Mouse (Mus musculus): Measurements from ENCODE around the gene Mybpc1. TPM values are rescaled to one million over a fixed set of nuclear protein-coding genes. Genes with fewer than 3 reads are reported as not detected.

Gene Mybpc1
- polyA plus RNA-seq, 1 experiment from 2014 or later: 2.1 TPM

GRCm38 (mm10) chr10:88503421-88504314 lies 101.3 kb downstream of the Mybpc1 start, which contains the start of gene Chpt1:
Gene Chpt1 (minus strand): TSS chr10:88504073.
- under 1% methylated on average over 69 of the region's 80 CpGs for whole genome bisulfite sequencing
- ATAC-seq (ENCODE audit: low FRiP score) (peak; percentile 97), DNase-seq (ENCODE audit: low spot score, missing footprints) (peak; percentile 97)
- peak within 1 kb of the TSS; percentile 76 for H3K4me3 ChIP-seq (ENCODE audit: low read depth, low read length)
- H3K9ac ChIP-seq (ENCODE audit: low read length): peak within 1 kb of the TSS; percentile 88
- no peaks in the 10 kb centered on the region for H3K27me3 ChIP-seq (ENCODE audit: control insufficient read depth, insufficient read depth, low read length)
- peaks cover 9% of the 10 kb centered on the region for H3K4me1 ChIP-seq (ENCODE audit: control insufficient read depth, insufficient read depth, low read length)
- peak within 1 kb of the TSS; percentile 80 for H3K4me2 ChIP-seq
- no peaks in the 10 kb centered on the region for H3K36me3 ChIP-seq (ENCODE audit: control insufficient read depth, insufficient read depth, low read length)
- no peaks in the 10 kb centered on the region for H3K9me3 ChIP-seq (ENCODE audit: control insufficient read depth, low read length)
- peak within 1 kb of the TSS; percentile 32 for H3K27ac ChIP-seq (ENCODE audit: low read depth, low read length)

GRCm38 (mm10) chr10:88502919-88503318 lies 102.0 kb downstream of the Mybpc1 start:
- Histone ChIP-seq H3K9me3 (ENCODE audit: control insufficient read depth, low read length) (no peaks in the 10 kb centered on the region), H3K4me2 (peak overlapping the region; percentile 80), H3K36me3 (ENCODE audit: control insufficient read depth, insufficient read depth, low read length) (no peaks in the 10 kb centered on the region), H3K27ac (ENCODE audit: low read depth, low read length) (no peak overlapping the region), H3K27me3 (ENCODE audit: control insufficient read depth, insufficient read depth, low read length) (no peaks in the 10 kb centered on the region), H3K9ac (ENCODE audit: low read length) (peak overlapping the region; percentile 88), H3K4me1 (ENCODE audit: control insufficient read depth, insufficient read depth, low read length) (peaks cover 9% of the 10 kb centered on the region), H3K4me3 (ENCODE audit: low read depth, low read length) (peak overlapping the region; percentile 76)
- no peak for ATAC-seq (ENCODE audit: low FRiP score)
- WGBS: 56% methylated on average over 4 of the region's 4 CpGs
- no peak for DNase-seq (ENCODE audit: low spot score, missing footprints)

- DNase-seq (ENCODE audit: low spot score, missing footprints) (peak; percentile 83), ATAC-seq (ENCODE audit: low FRiP score) (no peak)
- no peak overlapping the region for H3K4me3 ChIP-seq (ENCODE audit: low read depth, low read length)
- no peak overlapping the region for H3K9ac ChIP-seq (ENCODE audit: low read length)
- no peaks in the 10 kb centered on the region for H3K36me3 ChIP-seq (ENCODE audit: control insufficient read depth, insufficient read depth, low read length)
- no peaks in the 10 kb centered on the region for H3K9me3 ChIP-seq (ENCODE audit: control insufficient read depth, low read length)
- no peak overlapping the region for H3K4me2 ChIP-seq
- H3K4me1 ChIP-seq (ENCODE audit: control insufficient read depth, insufficient read depth, low read length): peaks cover 9% of the 10 kb centered on the region
- no peak overlapping the region for H3K27ac ChIP-seq (ENCODE audit: low read depth, low read length)
- no peaks in the 10 kb centered on the region for H3K27me3 ChIP-seq (ENCODE audit: control insufficient read depth, insufficient read depth, low read length)
- 66% methylated on average over 13 of the region's 13 CpGs for WGBS
Measured at GRCm38 (mm10) chr10:88501886-88502765, 102.8 kb downstream of the Mybpc1 start.

- H3K4me2 ChIP-seq: no peak overlapping the region
- H3K4me3 ChIP-seq (ENCODE audit: low read depth, low read length): no peak overlapping the region
- H3K4me1 ChIP-seq (ENCODE audit: control insufficient read depth, insufficient read depth, low read length): peaks cover 9% of the 10 kb centered on the region
- no peaks in the 10 kb centered on the region for H3K27me3 ChIP-seq (ENCODE audit: control insufficient read depth, insufficient read depth, low read length)
- no peaks in the 10 kb centered on the region for H3K36me3 ChIP-seq (ENCODE audit: control insufficient read depth, insufficient read depth, low read length)
- ATAC-seq (ENCODE audit: low FRiP score) (no peak), DNase-seq (ENCODE audit: low spot score, missing footprints) (no peak)
- H3K9ac ChIP-seq (ENCODE audit: low read length): no peak overlapping the region
- H3K9me3 ChIP-seq (ENCODE audit: control insufficient read depth, low read length): no peaks in the 10 kb centered on the region
- WGBS: 76% methylated on average over 10 of the region's 10 CpGs
- H3K27ac ChIP-seq (ENCODE audit: low read depth, low read length): no peak overlapping the region
Measured at GRCm38 (mm10) chr10:88501370-88501769, 103.6 kb downstream of the Mybpc1 start.

GRCm38 (mm10) chr10:88499993-88500392 lies 105.0 kb downstream of the Mybpc1 start:
- ATAC-seq (ENCODE audit: low FRiP score) (no peak), DNase-seq (ENCODE audit: low spot score, missing footprints) (no peak)
- no peaks in the 10 kb centered on the region for H3K9me3 ChIP-seq (ENCODE audit: control insufficient read depth, low read length)
- 69% methylated on average over 5 of the region's 5 CpGs for WGBS
- H3K4me2 ChIP-seq: no peak overlapping the region
- H3K9ac ChIP-seq (ENCODE audit: low read length): no peak overlapping the region
- no peaks in the 10 kb centered on the region for H3K36me3 ChIP-seq (ENCODE audit: control insufficient read depth, insufficient read depth, low read length)
- no peak overlapping the region for H3K4me3 ChIP-seq (ENCODE audit: low read depth, low read length)
- H3K27me3 ChIP-seq (ENCODE audit: control insufficient read depth, insufficient read depth, low read length): no peaks in the 10 kb centered on the region
- H3K4me1 ChIP-seq (ENCODE audit: control insufficient read depth, insufficient read depth, low read length): peaks cover 9% of the 10 kb centered on the region
- H3K27ac ChIP-seq (ENCODE audit: low read depth, low read length): no peak overlapping the region

GRCm38 (mm10) chr10:88496864-88497564 lies 107.9 kb downstream of the Mybpc1 start:
- no peak overlapping the region for H3K4me2 ChIP-seq
- ATAC-seq (ENCODE audit: low FRiP score): no peak
- H3K9me3 ChIP-seq (ENCODE audit: control insufficient read depth, low read length): no peaks in the 10 kb centered on the region
- H3K27ac ChIP-seq (ENCODE audit: low read depth, low read length): no peak overlapping the region
- H3K4me3 ChIP-seq (ENCODE audit: low read depth, low read length): no peak overlapping the region
- DNase-seq (ENCODE audit: low spot score, missing footprints): no peak
- H3K36me3 ChIP-seq (ENCODE audit: control insufficient read depth, insufficient read depth, low read length): no peaks in the 10 kb centered on the region
- H3K9ac ChIP-seq (ENCODE audit: low read length): no peak overlapping the region
- 75% methylated on average over 11 of the region's 11 CpGs for WGBS
- no peaks in the 10 kb centered on the region for H3K4me1 ChIP-seq (ENCODE audit: control insufficient read depth, insufficient read depth, low read length)
- H3K27me3 ChIP-seq (ENCODE audit: control insufficient read depth, insufficient read depth, low read length): no peaks in the 10 kb centered on the region

GRCm38 (mm10) chr10:88494959-88495587 lies 109.9 kb downstream of the Mybpc1 start:
- Histone ChIP-seq H3K4me1 (ENCODE audit: control insufficient read depth, insufficient read depth, low read length) (no peaks in the 10 kb centered on the region), H3K27ac (ENCODE audit: low read depth, low read length) (no peak overlapping the region), H3K9ac (ENCODE audit: low read length) (no peak overlapping the region), H3K36me3 (ENCODE audit: control insufficient read depth, insufficient read depth, low read length) (no peaks in the 10 kb centered on the region), H3K27me3 (ENCODE audit: control insufficient read depth, insufficient read depth, low read length) (no peaks in the 10 kb centered on the region), H3K4me3 (ENCODE audit: low read depth, low read length) (no peak overlapping the region), H3K4me2 (no peak overlapping the region), H3K9me3 (ENCODE audit: control insufficient read depth, low read length) (no peaks in the 10 kb centered on the region)
- no peak for DNase-seq (ENCODE audit: low spot score, missing footprints)
- ATAC-seq (ENCODE audit: low FRiP score): no peak
- WGBS: 77% methylated on average over 4 of the region's 4 CpGs

- ATAC-seq (ENCODE audit: low FRiP score): no peak
- H3K4me2 ChIP-seq: no peak overlapping the region
- no peaks in the 10 kb centered on the region for H3K4me1 ChIP-seq (ENCODE audit: control insufficient read depth, insufficient read depth, low read length)
- no peak overlapping the region for H3K27ac ChIP-seq (ENCODE audit: low read depth, low read length)
- no peaks in the 10 kb centered on the region for H3K9me3 ChIP-seq (ENCODE audit: control insufficient read depth, low read length)
- H3K27me3 ChIP-seq (ENCODE audit: control insufficient read depth, insufficient read depth, low read length): no peaks in the 10 kb centered on the region
- H3K4me3 ChIP-seq (ENCODE audit: low read depth, low read length): no peak overlapping the region
- no peak for DNase-seq (ENCODE audit: low spot score, missing footprints)
- no peaks in the 10 kb centered on the region for H3K36me3 ChIP-seq (ENCODE audit: control insufficient read depth, insufficient read depth, low read length)
- WGBS: 80% methylated on average over 8 of the region's 8 CpGs
- H3K9ac ChIP-seq (ENCODE audit: low read length): no peak overlapping the region
Measured at GRCm38 (mm10) chr10:88492658-88493057, 112.3 kb downstream of the Mybpc1 start.
